Mouse (Mus musculus) ZHBTc4 (cell line): ENCODE measurements around the gene Tmem164.
A peak's percentile ranks its signal among the peaks of the same experiment; 100 is the strongest.

Source experiments
- DNase-seq: peaks from one replicate; pipeline ENCODE4 v3.0.0-alpha.2; 2011; ENCODE audit warnings: low read depth, low spot score

The Tmem164 gene

DNA sequence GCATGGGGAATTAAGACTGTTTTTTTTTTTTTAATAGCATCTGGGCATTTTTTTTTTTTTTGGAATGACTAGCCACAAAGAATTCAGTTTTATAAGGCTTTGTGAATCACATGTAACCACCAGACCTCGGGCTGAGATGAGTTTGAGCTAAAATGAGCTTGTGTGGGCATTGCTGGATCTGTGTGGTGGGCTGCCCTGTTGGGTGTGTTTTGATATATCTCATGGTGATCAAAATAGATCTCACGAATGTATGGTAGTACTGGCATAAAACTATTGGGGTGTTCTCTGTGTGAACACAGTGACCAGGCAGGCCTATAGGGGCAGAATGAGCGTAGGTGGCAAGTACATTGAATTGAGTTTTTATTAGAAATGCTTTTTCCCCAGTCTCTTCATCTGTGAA, 67.4 kb downstream of the Tmem164 start:
- DNase-seq, result no peak

DNA sequence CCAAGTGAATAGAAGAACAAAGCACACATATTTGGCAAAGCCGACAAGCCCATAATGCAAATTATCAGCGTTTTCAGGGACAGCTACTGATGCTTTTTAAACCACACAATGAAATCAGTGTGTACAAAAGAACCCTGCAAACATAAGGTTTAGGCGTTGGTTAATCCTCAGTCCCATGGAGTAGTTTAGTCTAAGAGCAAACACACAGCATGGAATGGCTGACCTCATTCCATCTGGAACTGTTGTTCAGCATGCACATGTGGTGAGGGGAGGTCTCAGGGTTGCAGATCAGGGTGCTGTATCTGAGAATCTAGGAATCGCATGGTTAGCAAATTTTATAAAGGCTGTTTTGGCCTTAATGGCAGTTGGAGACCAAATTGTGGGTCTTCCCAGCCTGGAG, 69.6 kb downstream of the Tmem164 start:
- no peak for DNase-seq

DNA sequence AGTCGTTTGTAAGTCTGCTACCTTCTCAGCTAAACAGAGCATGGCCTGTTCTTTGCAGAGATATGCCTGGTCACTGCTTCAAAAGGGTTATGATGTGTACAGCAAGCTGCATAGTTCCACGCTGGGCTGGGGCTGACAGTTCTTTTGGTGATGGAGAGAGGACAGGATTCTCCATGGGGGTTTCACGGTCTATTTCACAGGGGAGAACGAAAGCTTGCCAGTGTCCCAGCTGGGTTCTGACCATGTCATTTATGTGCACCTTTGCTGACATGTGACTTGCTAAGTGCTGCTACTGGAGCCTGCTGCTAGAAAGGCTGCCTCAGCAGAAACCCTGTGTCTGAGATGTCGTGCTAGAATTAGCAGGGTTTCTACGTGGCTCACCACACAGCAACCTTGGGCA, 74.3 kb downstream of the Tmem164 start:
- no peak for DNase-seq

- DNase-seq, result no peak
Observed at GRCm38 (mm10) chrX:142760415-142760814, 79.2 kb downstream of the Tmem164 start.

DNA sequence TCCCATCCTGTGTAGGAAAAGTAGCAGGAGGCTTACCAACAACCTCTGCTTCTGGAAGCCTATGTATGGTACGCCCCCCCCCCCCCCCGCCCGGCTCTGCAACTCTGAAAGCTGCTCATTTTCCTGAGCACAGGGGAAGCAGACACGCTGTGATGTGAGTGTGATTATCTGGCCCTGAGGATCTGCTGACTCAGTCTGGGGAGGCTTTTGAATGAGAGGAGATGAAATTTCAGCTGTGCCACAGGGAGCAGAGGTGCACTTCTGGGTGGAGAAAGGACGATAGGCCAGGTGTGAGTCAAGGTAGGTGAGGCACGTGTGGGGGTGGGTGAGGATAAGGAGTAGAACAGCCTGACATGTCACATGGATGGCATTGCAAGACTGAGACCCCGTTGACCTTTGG, 82.1 kb downstream of the Tmem164 start:
- DNase-seq, result no peak

DNA sequence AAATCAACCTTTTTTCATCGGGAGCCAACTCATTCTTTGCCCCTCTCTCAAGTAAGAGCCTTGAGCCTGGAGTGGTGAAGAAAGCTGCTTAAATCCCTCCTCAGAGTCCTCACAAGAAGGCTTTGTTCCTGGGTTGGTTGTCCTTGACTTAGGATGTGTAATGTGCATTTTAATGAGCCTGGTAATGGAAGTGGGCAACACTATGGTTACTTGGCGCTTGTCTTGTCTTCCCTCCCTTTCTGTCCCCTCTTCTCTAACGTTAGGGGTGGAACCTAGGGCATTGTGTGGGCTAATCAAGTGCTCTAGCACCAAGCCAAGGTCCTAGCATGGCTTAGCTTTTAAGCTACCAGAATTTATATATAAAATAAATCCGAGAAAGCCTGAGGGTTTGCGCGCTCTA, 88.5 kb downstream of the Tmem164 start:
- DNase-seq, result no peak

DNA sequence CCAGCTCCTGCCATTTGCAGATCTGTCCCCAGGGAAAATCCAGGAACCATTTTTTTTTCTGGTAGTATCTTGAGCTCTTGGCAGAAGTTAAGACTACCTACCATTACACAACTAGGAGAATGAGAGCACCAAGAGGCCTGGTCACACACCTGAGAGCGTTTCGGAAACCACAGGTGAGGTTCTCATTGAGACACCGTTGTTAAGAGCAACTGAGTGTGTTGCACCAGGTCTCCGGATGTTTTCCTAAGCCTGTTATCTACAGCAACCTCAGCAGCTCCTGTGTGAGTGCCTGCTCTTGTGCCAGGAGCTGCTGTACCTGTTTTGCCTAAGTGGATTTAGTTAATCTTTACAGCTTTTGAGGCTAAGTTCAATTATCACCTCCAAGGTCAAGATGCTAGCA, 92.5 kb downstream of the Tmem164 start:
- no peak for DNase-seq

- no peak for DNase-seq
Observed at GRCm38 (mm10) chrX:142776131-142776530, 94.9 kb downstream of the Tmem164 start.

- no peak for DNase-seq
Observed at GRCm38 (mm10) chrX:142778638-142779037, 97.4 kb downstream of the Tmem164 start.

GRCm38 (mm10) chrX:142786160-142787052, 105.2 kb downstream of the Tmem164 start:
- no peak for DNase-seq

GRCm38 (mm10) chrX:142792185-142792584, 111.0 kb downstream of the Tmem164 start:
- no peak for DNase-seq

- no peak for DNase-seq
Observed at GRCm38 (mm10) chrX:142794069-142794610, 112.9 kb downstream of the Tmem164 start.

- no peak for DNase-seq
Observed at GRCm38 (mm10) chrX:142804596-142804995, 123.4 kb downstream of the Tmem164 start.

DNA sequence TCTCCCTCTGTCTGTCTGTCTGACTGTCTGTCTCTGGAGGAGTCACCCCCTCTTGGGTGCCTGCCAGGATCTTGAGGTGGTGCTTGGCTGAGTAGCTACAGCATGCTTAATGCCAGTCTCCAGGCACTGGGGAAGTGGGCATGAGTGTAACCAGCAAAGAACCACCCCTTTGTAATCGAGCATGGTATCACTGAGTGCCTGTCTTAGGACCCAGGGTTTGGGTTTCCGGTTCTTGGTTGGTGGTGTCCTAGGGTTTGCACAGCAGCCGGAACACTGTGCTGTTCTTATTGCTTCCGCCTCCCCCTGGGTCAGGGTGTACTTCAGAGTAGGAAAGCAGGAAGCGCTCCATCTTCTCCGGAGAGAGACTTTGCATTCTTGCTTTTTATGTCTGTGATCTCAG, 124.9 kb downstream of the Tmem164 start:
- no peak for DNase-seq

- peak; percentile 54 for DNase-seq
Observed at GRCm38 (mm10) chrX:142806620-142807061, 125.4 kb downstream of the Tmem164 start.

GRCm38 (mm10) chrX:142808411-142808810, 127.2 kb downstream of the Tmem164 start:
- peak; percentile 53 for DNase-seq

- DNase-seq, result peak; percentile 59
Observed at GRCm38 (mm10) chrX:142813146-142813545, 131.9 kb downstream of the Tmem164 start.

DNA sequence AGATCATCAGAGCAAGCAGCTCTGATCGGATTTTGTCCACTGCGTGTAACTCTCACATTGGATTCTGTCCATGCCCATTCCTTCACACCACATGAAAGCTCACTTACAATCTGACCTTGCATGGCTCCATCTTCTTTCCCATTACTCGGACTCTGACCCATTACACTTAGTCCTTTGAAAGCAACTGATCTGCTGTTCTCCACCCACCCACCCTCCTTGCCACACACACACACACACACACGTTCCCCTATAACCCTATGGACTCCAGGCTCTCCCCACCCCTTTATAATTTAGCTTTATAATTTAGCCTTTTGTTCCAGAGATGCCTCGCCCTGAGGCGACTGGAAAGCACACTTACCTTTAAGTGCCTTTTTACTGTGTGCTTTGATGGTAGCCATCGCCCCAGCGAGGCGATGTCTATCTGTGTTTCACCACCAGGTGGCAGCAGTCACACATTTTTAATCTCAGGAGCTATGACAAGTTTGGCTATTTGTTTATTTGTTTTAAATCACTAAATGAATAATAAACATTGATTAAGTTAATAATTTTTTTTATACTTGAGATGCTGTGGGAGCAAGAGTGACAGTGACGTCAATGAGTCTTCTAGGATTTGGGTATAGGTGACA, 137.0 kb downstream of the Tmem164 start:
- DNase-seq, result peak; percentile 55

GRCm38 (mm10) chrX:142821239-142821638, 140.0 kb downstream of the Tmem164 start:
- DNase-seq, result no peak

GRCm38 (mm10) chrX:142821846-142822245, 140.6 kb downstream of the Tmem164 start:
- DNase-seq, result peak; percentile 33

- DNase-seq, result no peak
Observed at GRCm38 (mm10) chrX:142825309-142825708, 144.1 kb downstream of the Tmem164 start.

DNA sequence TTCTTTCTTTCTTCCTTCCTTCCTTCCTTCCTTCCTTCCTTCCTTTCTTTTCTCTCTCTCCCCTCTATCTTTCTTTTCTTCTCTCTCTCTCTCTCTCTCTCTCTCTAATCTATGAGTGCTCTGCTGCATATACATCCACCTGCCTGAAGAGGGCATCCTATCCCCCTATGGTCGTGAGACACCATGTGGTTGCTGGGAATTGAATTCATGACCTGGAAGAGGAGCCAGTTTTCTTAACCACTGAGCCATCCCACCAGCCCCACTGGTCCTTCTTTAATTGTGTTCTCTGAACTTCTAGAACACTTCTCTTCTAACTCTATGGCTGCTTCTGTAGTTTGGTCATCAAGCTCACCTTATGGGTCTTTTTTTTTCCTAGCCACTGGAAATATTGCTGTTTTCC, 146.4 kb downstream of the Tmem164 start:
- DNase-seq, result no peak
